Mouse (Mus musculus) spleen, adult 2 months (tissue): ENCODE data around the gene Nsd1.

Experiments used
- CTCF ChIP-seq: fragments of 200-500 bp; IDR thresholded peaks from 2 replicates; pipeline ENCODE4 v1.5.1; 2011; ENCODE audit warnings: mild to moderate bottlenecking, inconsistent platforms; ENCODE audit not compliant: insufficient read depth, insufficient read length, insufficient replicate concordance; ENCODE audit errors: extremely low read depth
- POLR2A ChIP-seq: fragments of 200-500 bp; IDR thresholded peaks from 2 replicates; pipeline ENCODE4 v1.6.1; 2011; ENCODE audit warnings: low read depth, low read length, inconsistent platforms

DNA sequence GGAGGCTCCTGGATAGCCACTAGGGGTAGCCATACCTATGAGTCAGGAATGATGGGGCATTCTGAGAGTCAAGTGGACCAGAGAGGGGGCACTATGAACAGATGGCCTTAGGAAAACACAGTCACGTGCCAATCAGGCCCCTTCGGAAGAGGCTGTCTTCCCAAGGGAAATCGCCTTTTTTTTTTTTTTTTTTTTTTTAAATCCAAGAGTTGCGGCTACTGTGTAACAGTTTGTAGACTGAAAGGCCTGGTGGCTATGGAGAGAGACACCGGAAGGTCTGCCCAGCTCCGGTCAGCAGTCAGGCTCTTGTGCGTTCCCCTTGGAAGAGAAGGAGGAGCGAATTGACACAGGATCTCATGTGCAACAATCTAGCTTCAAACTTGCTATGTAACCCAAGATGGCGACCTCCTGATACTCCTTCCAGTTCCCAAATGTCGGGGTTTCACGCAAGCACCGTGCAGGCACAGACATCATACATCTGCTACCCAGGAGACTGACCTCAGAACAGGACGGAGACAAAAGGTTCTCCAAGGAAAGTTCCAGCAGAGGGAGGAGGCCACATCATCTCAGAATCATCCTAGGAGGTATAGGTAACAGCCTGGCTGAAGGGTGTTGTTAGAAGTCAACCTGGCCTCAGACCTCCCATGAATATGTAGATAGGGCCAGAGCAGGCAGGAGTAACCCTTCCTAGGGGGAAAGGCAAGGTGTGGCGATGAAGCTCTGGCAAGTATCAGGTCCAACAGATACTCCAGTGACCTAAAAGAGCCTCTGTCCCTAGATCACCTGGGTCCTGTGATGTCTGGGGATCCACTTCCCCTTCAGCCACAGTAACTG is 121.2 kb downstream of the Nsd1 start:
- TF ChIP-seq CTCF (no peak), POLR2A (no peak)
